Mouse (Mus musculus) cerebellum, adult 2 months (tissue): ENCODE data around the gene Ube2l6.

Experiments used
- CTCF ChIP-seq: fragments of 200-500 bp; IDR thresholded peaks from 2 replicates; pipeline ENCODE4 v1.5.1; 2011; ENCODE audit warnings: low read depth, mild to moderate bottlenecking, control low read depth, low read length, moderate library complexity, borderline replicate concordance; ENCODE audit not compliant: insufficient read depth
- POLR2A ChIP-seq: fragments of 200-500 bp; IDR thresholded peaks from 2 replicates; pipeline ENCODE4 v1.6.1; 2011; ENCODE audit warnings: low read length, control low read depth, borderline replicate concordance; ENCODE audit not compliant: insufficient read depth

DNA sequence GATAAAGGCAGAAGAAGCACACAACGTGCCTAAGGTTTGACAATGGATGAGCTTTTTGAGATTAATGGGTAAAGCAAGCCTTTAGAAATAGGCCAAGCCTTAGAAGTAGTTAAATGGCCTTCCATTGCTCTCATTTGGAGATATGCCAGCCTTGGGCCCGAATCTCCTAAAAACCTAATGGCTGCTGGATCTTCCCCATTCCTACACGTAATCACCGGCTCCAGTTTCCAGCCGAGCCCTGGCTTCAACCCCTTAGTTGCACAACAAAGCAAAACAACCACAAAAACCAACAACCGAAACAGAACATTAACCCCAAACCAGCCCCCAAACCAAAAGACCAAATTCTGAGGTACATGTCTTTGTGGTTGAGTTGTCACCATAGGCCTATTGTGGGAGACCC, 23.0 kb upstream of the Ube2l6 start:
- TF ChIP-seq CTCF, result no peak
- TF ChIP-seq POLR2A, result no peak
